Mouse (Mus musculus) ES-E14 (cell line): ENCODE data around the gene Smco3. TPM values are rescaled to one million over a fixed set of nuclear protein-coding genes. Genes with fewer than 3 reads are reported as not detected.

ENCODE experiments used
- DNase-seq: peaks from one replicate; pipeline ENCODE4 v3.0.0-alpha.2; 2013; ENCODE audit warnings: low read depth, low spot score
- H3K27ac ChIP-seq: 2 replicates; pipeline ENCODE4 v1.5.1; 2012; ENCODE audit warnings: low read depth, mild to moderate bottlenecking, low read length, moderate library complexity, mixed read lengths; ENCODE audit not compliant: poor library complexity, insufficient read depth, severe bottlenecking
- H3K36me3 ChIP-seq: 2 replicates; pipeline ENCODE4 v1.6.1; 2012; ENCODE audit warnings: mild to moderate bottlenecking, low read length, moderate library complexity, mixed read lengths; ENCODE audit not compliant: control insufficient read depth, poor library complexity, insufficient read depth, severe bottlenecking
- H3K4me1 ChIP-seq, 2 experiments: fragments of 150-350 bp in 1 of 2; sonication (generic) in 1 of 2; 2 replicates each; pipeline ENCODE4 v1.6.1; 2012; ENCODE audit warnings: low read length in 2 of 2, mild to moderate bottlenecking in 1 of 2, mixed read lengths in 1 of 2; ENCODE audit not compliant: control insufficient read depth in 2 of 2, insufficient read depth in 2 of 2, poor library complexity in 1 of 2
- H3K4me3 ChIP-seq, 2 experiments: fragments of 150-350 bp in 1 of 2; sonication (generic) in 1 of 2; 2 replicates each; pipeline ENCODE4 v1.5.1; 2012; ENCODE audit warnings: low read length in 2 of 2, low read depth in 1 of 2, mild to moderate bottlenecking in 1 of 2, mixed read lengths in 1 of 2; ENCODE audit not compliant: insufficient read depth in 1 of 2, poor library complexity in 1 of 2, severe bottlenecking in 1 of 2
- H3K9ac ChIP-seq: 2 replicates; pipeline ENCODE4 v1.6.1; 2012; ENCODE audit warnings: low read depth, mild to moderate bottlenecking, low read length, mixed read lengths; ENCODE audit not compliant: poor library complexity, insufficient read depth, severe bottlenecking
- H3K9me3 ChIP-seq: fragments of 150-350 bp; sonication (generic); 2 replicates; pipeline ENCODE4 v1.6.1; 2012; ENCODE audit warnings: low read depth, mild to moderate bottlenecking, low read length; ENCODE audit not compliant: control insufficient read depth, insufficient read depth
- CHD2 ChIP-seq: IDR thresholded peaks from 2 replicates; pipeline ENCODE4 v1.6.1; 2014; ENCODE audit warnings: mild to moderate bottlenecking, low read depth, low read length, inconsistent platforms
- HCFC1 ChIP-seq: IDR thresholded peaks from 2 replicates; pipeline ENCODE4 v1.6.1; 2012; ENCODE audit warnings: low read length, inconsistent platforms, borderline replicate concordance; ENCODE audit not compliant: insufficient read depth
- MAFK ChIP-seq: IDR thresholded peaks from 2 replicates; pipeline ENCODE4 v1.6.1; 2014; ENCODE audit warnings: mild to moderate bottlenecking, low read depth, low read length, inconsistent platforms; ENCODE audit not compliant: insufficient read depth
- ZC3H11A ChIP-seq: IDR thresholded peaks from 2 replicates; pipeline ENCODE4 v1.6.1; 2012; ENCODE audit warnings: low read depth, mild to moderate bottlenecking, inconsistent platforms, low read length, borderline replicate concordance
- ZNF384 ChIP-seq: IDR thresholded peaks from 2 replicates; pipeline ENCODE4 v1.6.1; 2012; ENCODE audit warnings: low read depth, low read length, inconsistent platforms
- in situ Hi-C, 2 experiments: fragments of 600-800 bp; cut with MboI; formaldehyde crosslinking; loops; one replicate each; pipeline ENCODE4 v1.15.1; 2025; ENCODE audit warnings: low sequenced_read_pairs in 2 of 2, inconsistent platforms in 1 of 2; ENCODE audit not compliant: unreplicated experiment in 2 of 2
- total RNA-seq: library from RNA; depleted of rRNA; stranded (reverse); fragments of 300-350 nt; gene quantifications from 2 replicates; pipeline ENCODE4 v1.2.3, GENCODE M21; 2012

Gene Smco3
- total RNA-seq, 1 experiment: not detected

- peak; percentile 93 for DNase-seq
- peak within 1 kb of the TSS; percentile 79 for H3K27ac ChIP-seq
- peaks cover 7% of the 10 kb centered on the region for H3K36me3 ChIP-seq
- peak within 1 kb of the TSS; percentile 86 to 91 for H3K4me3 ChIP-seq
- no peak for TF ChIP-seq ZC3H11A
- TF ChIP-seq CHD2: peak; percentile 93
- no peak for TF ChIP-seq ZNF384
- TF ChIP-seq MAFK: no peak
- peak; percentile 37; the same call in 1 of the 2 replicates for TF ChIP-seq HCFC1
- in situ Hi-C loops: no loop called here
- H3K9me3 ChIP-seq: no peaks in the 10 kb centered on the region
- peaks cover 0 to 3% of the 10 kb centered on the region in 2 experiments; a peak in 2 of 4 replicates for H3K4me1 ChIP-seq
- peak within 1 kb of the TSS; percentile 98 for H3K9ac ChIP-seq
Observed at GRCm38 (mm10) chr6:136827881-136828561, 7.2 kb downstream of the Smco3 start, which contains the start of gene Wbp11. Gene Wbp11 (minus strand): TSS chr6:136828233.

DNA sequence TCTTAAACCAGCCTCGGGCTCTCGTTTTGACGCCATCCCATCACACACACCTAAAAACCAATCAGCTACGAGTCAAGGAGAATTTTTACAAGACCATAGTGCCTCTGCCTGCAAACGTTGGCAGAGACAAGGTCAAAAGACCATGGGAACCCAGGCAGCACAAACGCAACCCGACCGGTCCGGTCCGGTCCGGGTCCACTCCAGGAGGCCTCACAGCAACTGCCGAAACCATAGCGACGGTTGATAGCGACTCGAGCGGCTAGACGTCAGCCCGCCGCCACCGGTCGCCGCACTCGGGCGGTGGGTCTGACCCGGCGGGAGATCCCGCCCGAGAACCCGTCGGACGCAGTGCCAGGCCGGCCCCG, 7.8 kb downstream of the Smco3 start, which contains the start of gene BC049715:
BC049715 (plus strand) TSS at position 111 of the 365 bp plus-strand sequence.
- Histone ChIP-seq H3K27ac (peak within 1 kb of the TSS; percentile 79), H3K4me3 (peak within 1 kb of the TSS; percentile 86 to 91), H3K4me1 (peaks cover 0 to 3% of the 10 kb centered on the region in 2 experiments; a peak in 2 of 4 replicates), H3K36me3 (peaks cover 12% of the 10 kb centered on the region), H3K9me3 (no peaks in the 10 kb centered on the region), H3K9ac (peak within 1 kb of the TSS; percentile 98)
- in situ Hi-C loops: no loop called here
- TF ChIP-seq HCFC1 (no peak), ZC3H11A (no peak), MAFK (no peak), ZNF384 (no peak), CHD2 (no peak)
- no peak for DNase-seq

- in situ Hi-C loops: no loop called here
- TF ChIP-seq ZNF384: no peak
- TF ChIP-seq MAFK: no peak
- TF ChIP-seq CHD2: no peak
- no peak for TF ChIP-seq ZC3H11A
- no peak for TF ChIP-seq HCFC1
- H3K9ac ChIP-seq: peak overlapping the region; percentile 98; the same call in 1 of the 2 replicates
- H3K4me3 ChIP-seq: peak overlapping the region; percentile 86 to 91
- no peaks in the 10 kb centered on the region for H3K9me3 ChIP-seq
- H3K27ac ChIP-seq: no peak overlapping the region
- H3K36me3 ChIP-seq: peaks cover 16% of the 10 kb centered on the region
- H3K4me1 ChIP-seq: peaks cover 0 to 3% of the 10 kb centered on the region in 2 experiments; a peak in 2 of 4 replicates
- no peak for DNase-seq
Observed at GRCm38 (mm10) chr6:136827116-136827515, 8.1 kb downstream of the Smco3 start.

DNA sequence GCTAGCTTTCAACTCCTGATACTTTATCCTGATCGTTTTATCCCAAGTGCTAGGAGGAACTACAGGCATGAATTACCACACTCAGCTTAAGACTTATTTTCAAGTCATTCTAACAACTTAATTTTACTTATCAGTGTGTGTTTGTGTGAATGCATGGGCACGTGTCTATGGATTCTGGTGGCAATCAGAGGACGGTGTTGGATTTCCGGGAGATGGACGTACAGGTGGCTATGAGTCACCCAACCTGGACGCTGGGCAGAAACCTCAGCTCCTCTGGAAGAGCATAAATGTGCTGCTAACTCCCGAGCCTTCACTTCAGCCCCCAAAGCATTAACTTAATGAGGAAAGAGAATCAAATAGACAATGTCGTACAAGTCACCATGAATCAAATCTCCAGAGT, 10.3 kb downstream of the Smco3 start:
- in situ Hi-C loops: no loop called here
- no peak overlapping the region for H3K4me3 ChIP-seq
- H3K9me3 ChIP-seq: no peaks in the 10 kb centered on the region
- TF ChIP-seq MAFK: no peak
- no peak for TF ChIP-seq CHD2
- no peak for TF ChIP-seq ZC3H11A
- no peak for TF ChIP-seq ZNF384
- TF ChIP-seq HCFC1: no peak
- no peak overlapping the region for H3K27ac ChIP-seq
- peaks cover 0 to 3% of the 10 kb centered on the region in 2 experiments; a peak in 2 of 4 replicates for H3K4me1 ChIP-seq
- H3K36me3 ChIP-seq: peaks cover 35% of the 10 kb centered on the region
- DNase-seq: no peak
- no peak overlapping the region for H3K9ac ChIP-seq
